Mouse (Mus musculus): ENCODE results near the gene 1700057G04Rik. TPM values are rescaled to one million over a fixed set of nuclear protein-coding genes. Genes with fewer than 3 reads are reported as not detected.

Gene 1700057G04Rik
- polyA plus RNA-seq, 1 experiment from 2014 or later = not detected

DNA sequence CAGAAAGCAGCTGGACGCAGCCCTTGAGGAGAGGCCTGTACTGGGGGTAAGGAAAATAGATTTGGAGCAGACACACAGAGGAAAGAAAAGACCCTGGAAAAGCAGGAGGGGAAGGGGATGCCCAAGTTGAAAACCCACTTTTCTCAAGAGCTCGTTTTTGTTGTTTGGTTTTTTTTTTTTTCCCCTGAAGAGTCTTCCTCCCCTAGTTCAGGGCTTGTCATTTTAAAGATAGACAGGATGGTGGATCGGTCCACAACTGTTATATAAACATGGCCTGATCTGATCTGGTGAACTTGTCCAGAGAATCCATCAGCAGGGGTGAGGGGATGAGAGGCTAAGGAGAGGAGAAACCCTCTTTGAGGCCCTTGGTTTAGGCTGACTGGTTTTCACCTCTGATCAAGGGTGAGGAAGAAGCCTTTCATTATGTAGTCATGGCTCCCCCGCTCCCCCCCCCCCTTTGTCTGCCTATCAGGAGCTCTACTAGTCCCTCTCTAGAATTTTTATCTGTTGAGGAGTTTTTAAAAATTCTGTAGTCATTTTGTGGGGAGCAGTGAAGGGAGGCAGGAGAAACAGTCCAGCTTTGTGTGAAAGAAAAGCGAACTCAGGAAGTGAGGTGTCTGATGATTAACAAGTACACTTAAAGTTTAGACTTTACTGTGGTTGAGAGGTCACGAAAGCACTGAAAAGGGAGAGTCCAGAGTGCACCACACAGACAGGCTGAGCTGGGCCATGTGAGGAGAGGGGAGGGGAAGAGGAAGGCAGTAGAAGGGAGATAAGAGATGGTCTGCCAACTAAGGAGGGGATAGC, 35.0 kb upstream of the 1700057G04Rik start:
- Histone ChIP-seq H3K9me3 (ENCODE audit: control insufficient read depth, low read length) (no peaks in the 10 kb centered on the region), H3K27ac (no peak overlapping the region), H3K27me3 (ENCODE audit: control insufficient read depth, insufficient read depth, low read length) (no peaks in the 10 kb centered on the region), H3K9ac (no peak overlapping the region), H3K4me1 (replicated peaks; ENCODE audit: control insufficient read depth, insufficient read depth, low read length) (no peaks in the 10 kb centered on the region), H3K36me3 (replicated peaks; ENCODE audit: control insufficient read depth, insufficient read depth) (no peaks in the 10 kb centered on the region), H3K4me2 (replicated peaks) (no peak overlapping the region), H3K4me3 (replicated peaks; ENCODE audit: low read length) (no peak overlapping the region)
- no peak for DNase-seq (ENCODE audit: low spot score)
- 82% methylated on average over 6 of the region's 6 CpGs for WGBS
- no peak for ATAC-seq (ENCODE audit: low FRiP score)

DNA sequence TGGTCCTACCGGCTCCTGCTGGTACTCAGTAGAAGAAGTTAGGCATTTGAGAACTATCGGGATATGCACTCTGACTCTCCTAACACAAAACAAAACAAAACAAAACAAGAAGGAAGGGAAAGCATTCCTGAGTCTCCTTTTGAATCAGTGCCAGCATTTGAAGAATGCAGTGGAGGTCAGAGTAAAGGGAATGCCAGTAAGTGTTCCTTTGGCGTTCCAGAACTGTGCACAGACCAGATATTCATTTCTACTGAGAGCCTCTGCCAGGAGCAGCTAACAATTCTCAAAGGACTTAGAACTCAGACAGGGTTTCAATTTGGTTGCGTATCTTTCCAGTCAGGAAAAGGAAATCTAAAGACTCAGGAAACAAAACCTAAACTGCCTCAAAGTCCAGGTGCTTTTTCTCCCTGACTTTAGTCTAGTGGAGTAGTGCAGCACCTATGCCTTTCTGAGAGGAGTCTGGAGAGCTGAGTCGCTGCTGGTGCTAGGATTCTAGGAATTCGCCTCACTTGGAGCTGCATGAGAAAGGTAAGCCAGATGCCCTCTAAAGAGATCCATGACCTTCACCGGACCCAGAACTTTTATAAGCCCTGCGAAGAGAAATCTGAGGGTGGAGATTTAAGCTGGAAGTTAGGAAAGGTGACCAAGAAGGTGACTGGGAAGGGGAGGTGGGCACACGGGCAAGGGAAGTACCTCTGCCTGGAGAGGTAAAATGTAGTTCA, 33.5 kb upstream of the 1700057G04Rik start, which contains the start of gene Plscr2:
Plscr2 (plus strand) TSS at position 117 of the 722 bp plus-strand sequence.
- H3K27me3 ChIP-seq (ENCODE audit: control insufficient read depth, insufficient read depth, low read length) = no peaks in the 10 kb centered on the region
- H3K4me1 ChIP-seq (replicated peaks; ENCODE audit: control insufficient read depth, insufficient read depth, low read length) = no peaks in the 10 kb centered on the region
- no peak within 1 kb of the TSS for H3K4me2 ChIP-seq (replicated peaks)
- H3K36me3 ChIP-seq (replicated peaks; ENCODE audit: control insufficient read depth, insufficient read depth) = no peaks in the 10 kb centered on the region
- H3K9me3 ChIP-seq (ENCODE audit: control insufficient read depth, low read length) = no peaks in the 10 kb centered on the region
- ATAC-seq (ENCODE audit: low FRiP score) (no peak), DNase-seq (ENCODE audit: low spot score) (no peak)
- WGBS = 66% methylated on average over 9 of the region's 9 CpGs
- H3K9ac ChIP-seq = no peak within 1 kb of the TSS
- H3K27ac ChIP-seq = no peak within 1 kb of the TSS
- H3K4me3 ChIP-seq (replicated peaks; ENCODE audit: low read length) = no peak within 1 kb of the TSS

DNA sequence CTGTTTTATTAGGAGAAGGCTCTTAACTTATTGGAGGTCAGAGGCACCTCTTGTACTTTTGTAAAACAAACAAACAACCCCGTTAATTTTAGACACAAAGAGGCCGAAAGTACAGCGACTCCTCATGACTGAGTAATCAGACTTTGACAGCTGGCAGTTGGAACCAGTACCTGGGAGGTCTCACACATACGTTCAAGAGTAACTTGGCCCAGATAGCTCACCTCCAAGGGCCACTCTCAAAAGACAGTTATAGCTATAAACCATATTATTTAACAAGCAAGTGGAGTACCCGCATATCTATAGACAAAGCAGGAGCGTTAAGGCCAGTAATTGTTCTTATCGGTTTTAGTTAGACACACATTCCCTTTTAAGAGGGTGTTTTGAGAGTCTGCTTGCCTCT, 32.8 kb upstream of the 1700057G04Rik start:
- H3K27me3 ChIP-seq (ENCODE audit: control insufficient read depth, insufficient read depth, low read length) = no peaks in the 10 kb centered on the region
- H3K27ac ChIP-seq = no peak overlapping the region
- WGBS = 84% methylated on average over 7 of the region's 7 CpGs
- no peak overlapping the region for H3K9ac ChIP-seq
- no peaks in the 10 kb centered on the region for H3K4me1 ChIP-seq (replicated peaks; ENCODE audit: control insufficient read depth, insufficient read depth, low read length)
- no peak overlapping the region for H3K4me3 ChIP-seq (replicated peaks; ENCODE audit: low read length)
- H3K9me3 ChIP-seq (ENCODE audit: control insufficient read depth, low read length) = no peaks in the 10 kb centered on the region
- no peaks in the 10 kb centered on the region for H3K36me3 ChIP-seq (replicated peaks; ENCODE audit: control insufficient read depth, insufficient read depth)
- ATAC-seq (ENCODE audit: low FRiP score) = no peak
- DNase-seq (ENCODE audit: low spot score) = no peak
- H3K4me2 ChIP-seq (replicated peaks) = no peak overlapping the region

DNA sequence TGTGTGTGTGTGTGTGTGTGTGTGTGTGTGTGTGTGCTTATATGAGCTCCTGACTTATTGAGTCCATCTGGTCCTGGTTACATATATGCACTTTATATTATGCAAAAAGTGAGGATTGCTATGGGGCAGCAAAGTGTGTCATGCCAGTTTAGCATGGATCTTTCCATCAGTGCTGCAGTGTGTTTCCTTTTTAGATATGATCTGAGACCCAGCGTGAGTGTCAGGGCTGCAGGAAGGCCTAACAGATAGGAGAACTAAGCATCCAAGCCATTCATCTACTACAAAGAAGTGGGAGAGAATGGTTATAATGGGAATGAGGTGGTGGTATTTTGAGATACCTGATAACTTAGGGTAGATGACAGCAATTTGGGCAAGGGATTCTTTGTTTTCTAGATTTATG, 29.1 kb upstream of the 1700057G04Rik start:
- Histone ChIP-seq H3K9ac (no peak overlapping the region), H3K4me3 (replicated peaks; ENCODE audit: low read length) (no peak overlapping the region), H3K9me3 (ENCODE audit: control insufficient read depth, low read length) (no peaks in the 10 kb centered on the region), H3K4me1 (replicated peaks; ENCODE audit: control insufficient read depth, insufficient read depth, low read length) (no peaks in the 10 kb centered on the region), H3K27ac (no peak overlapping the region), H3K36me3 (replicated peaks; ENCODE audit: control insufficient read depth, insufficient read depth) (no peaks in the 10 kb centered on the region), H3K27me3 (ENCODE audit: control insufficient read depth, insufficient read depth, low read length) (no peaks in the 10 kb centered on the region), H3K4me2 (replicated peaks) (no peak overlapping the region)
- DNase-seq (ENCODE audit: low spot score) (no peak), ATAC-seq (ENCODE audit: low FRiP score) (no peak)
- 94% methylated on average over 1 of the region's 1 CpGs for WGBS

DNA sequence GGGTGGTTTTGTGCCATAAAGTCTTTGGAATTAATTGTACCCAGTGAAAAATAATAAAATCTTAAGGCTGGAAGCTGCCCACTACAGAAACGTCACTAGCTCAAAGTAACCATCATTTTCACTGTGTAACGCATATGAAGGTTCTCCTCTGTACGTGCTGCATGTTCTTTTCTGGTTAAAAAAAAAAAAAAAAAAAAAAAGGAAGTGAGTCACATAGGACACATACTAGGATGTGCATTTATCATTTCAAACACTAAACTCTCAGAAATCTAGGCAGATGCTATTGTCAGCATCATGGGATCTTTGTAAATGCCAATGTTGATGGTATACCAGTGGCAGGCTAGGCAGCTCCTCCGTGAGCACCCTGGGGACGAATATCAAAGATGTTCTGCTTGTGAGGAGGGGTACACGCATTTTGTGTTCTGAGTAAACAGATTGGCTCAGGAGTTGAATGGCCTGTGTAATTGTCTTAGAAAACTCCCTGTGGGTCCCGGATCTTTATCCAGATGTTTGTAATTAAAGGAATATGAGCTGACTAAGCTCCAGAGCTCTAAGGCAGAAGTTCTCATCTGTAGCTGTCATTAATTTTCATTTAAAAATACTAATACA, 26.5 kb upstream of the 1700057G04Rik start:
- H3K9ac ChIP-seq = no peak overlapping the region
- 36% methylated on average over 7 of the region's 7 CpGs for WGBS
- H3K4me3 ChIP-seq (replicated peaks; ENCODE audit: low read length) = no peak overlapping the region
- H3K27me3 ChIP-seq (ENCODE audit: control insufficient read depth, insufficient read depth, low read length) = no peaks in the 10 kb centered on the region
- DNase-seq (ENCODE audit: low spot score) = peak; percentile 47
- ATAC-seq (ENCODE audit: low FRiP score) = peak; percentile 88
- no peak overlapping the region for H3K27ac ChIP-seq
- no peaks in the 10 kb centered on the region for H3K9me3 ChIP-seq (ENCODE audit: control insufficient read depth, low read length)
- H3K4me2 ChIP-seq (replicated peaks) = no peak overlapping the region
- no peaks in the 10 kb centered on the region for H3K36me3 ChIP-seq (replicated peaks; ENCODE audit: control insufficient read depth, insufficient read depth)
- H3K4me1 ChIP-seq (replicated peaks; ENCODE audit: control insufficient read depth, insufficient read depth, low read length) = no peaks in the 10 kb centered on the region

DNA sequence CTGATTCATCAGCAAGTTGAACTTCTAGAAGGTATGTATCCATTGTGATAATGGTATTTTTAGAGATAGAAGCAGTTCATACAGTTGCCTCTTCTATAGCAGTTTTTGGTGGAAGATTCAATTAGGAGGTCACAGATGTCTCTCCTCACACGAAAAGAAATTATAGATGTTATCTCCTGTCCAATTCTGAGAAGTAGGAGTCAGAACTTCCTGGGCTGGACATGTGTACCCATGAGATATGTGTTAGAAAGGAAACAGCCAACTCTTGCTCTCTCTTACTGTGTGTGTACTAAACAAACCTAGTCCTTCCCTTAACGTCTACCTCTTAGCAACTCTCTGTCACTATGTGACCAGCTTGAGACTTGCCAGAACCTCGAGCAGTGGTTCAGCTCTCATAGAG, 19.5 kb upstream of the 1700057G04Rik start:
- Histone ChIP-seq H3K4me3 (replicated peaks; ENCODE audit: low read length) (no peak overlapping the region), H3K27me3 (ENCODE audit: control insufficient read depth, insufficient read depth, low read length) (no peaks in the 10 kb centered on the region), H3K27ac (no peak overlapping the region), H3K9ac (no peak overlapping the region), H3K36me3 (replicated peaks; ENCODE audit: control insufficient read depth, insufficient read depth) (no peaks in the 10 kb centered on the region), H3K4me2 (replicated peaks) (no peak overlapping the region), H3K4me1 (replicated peaks; ENCODE audit: control insufficient read depth, insufficient read depth, low read length) (no peaks in the 10 kb centered on the region), H3K9me3 (ENCODE audit: control insufficient read depth, low read length) (no peaks in the 10 kb centered on the region)
- ATAC-seq (ENCODE audit: low FRiP score) (no peak), DNase-seq (ENCODE audit: low spot score) (no peak)
- WGBS = 86% methylated on average over 3 of the region's 3 CpGs

DNA sequence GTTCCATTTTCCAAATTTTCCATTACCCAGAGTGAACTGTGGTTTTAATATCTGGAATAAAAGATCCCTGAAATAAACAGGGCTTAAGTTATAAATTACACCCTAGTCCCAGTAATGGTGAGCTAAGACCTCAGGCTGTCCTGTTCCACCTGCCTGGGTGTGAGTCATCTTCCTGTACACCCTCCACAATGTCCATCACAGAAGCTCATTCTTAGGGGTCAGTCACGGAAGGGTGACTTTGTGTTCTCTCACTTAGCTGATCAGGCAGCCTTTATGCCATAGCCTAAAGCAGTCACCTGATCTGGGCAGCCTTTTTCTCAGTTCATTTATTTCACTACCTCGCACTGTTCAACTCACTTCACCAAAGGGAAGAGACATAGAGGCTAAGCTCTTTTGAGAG, 17.0 kb upstream of the 1700057G04Rik start:
- no peaks in the 10 kb centered on the region for H3K9me3 ChIP-seq (ENCODE audit: control insufficient read depth, low read length)
- no peaks in the 10 kb centered on the region for H3K27me3 ChIP-seq (ENCODE audit: control insufficient read depth, insufficient read depth, low read length)
- ATAC-seq (ENCODE audit: low FRiP score) = no peak
- no peak overlapping the region for H3K27ac ChIP-seq
- no peaks in the 10 kb centered on the region for H3K36me3 ChIP-seq (replicated peaks; ENCODE audit: control insufficient read depth, insufficient read depth)
- no peak overlapping the region for H3K4me2 ChIP-seq (replicated peaks)
- H3K9ac ChIP-seq = no peak overlapping the region
- no peak overlapping the region for H3K4me3 ChIP-seq (replicated peaks; ENCODE audit: low read length)
- H3K4me1 ChIP-seq (replicated peaks; ENCODE audit: control insufficient read depth, insufficient read depth, low read length) = no peaks in the 10 kb centered on the region
- no peak for DNase-seq (ENCODE audit: low spot score)
- whole genome bisulfite sequencing = 53% methylated on average over 2 of the region's 2 CpGs

DNA sequence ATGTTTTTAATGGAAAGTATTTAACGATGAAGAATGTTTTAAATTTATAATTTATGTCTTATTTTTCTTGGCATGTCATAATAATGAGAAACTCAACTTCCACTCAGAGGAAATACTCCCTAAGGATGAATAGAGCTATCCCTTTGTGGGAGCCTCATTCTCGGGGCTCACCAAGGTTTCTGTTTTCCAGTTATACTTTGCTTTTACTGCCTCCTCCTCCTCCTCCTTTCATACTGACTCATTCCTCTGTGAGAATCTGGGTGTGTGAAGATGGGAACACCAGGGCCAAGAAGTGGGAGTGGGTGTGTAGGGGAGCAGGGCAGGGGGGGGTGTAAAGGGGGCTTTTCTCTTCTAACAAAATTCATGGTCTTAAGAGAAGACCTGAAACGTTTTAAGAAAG, 16.3 kb upstream of the 1700057G04Rik start:
- Histone ChIP-seq H3K9ac (no peak overlapping the region), H3K36me3 (replicated peaks; ENCODE audit: control insufficient read depth, insufficient read depth) (no peaks in the 10 kb centered on the region), H3K4me2 (replicated peaks) (no peak overlapping the region), H3K27ac (no peak overlapping the region), H3K27me3 (ENCODE audit: control insufficient read depth, insufficient read depth, low read length) (no peaks in the 10 kb centered on the region), H3K4me1 (replicated peaks; ENCODE audit: control insufficient read depth, insufficient read depth, low read length) (no peaks in the 10 kb centered on the region), H3K9me3 (ENCODE audit: control insufficient read depth, low read length) (no peaks in the 10 kb centered on the region), H3K4me3 (replicated peaks; ENCODE audit: low read length) (no peak overlapping the region)
- WGBS = 75% methylated on average over 3 of the region's 3 CpGs
- DNase-seq (ENCODE audit: low spot score) (no peak), ATAC-seq (ENCODE audit: low FRiP score) (no peak)
